Mouse (Mus musculus) thymus, adult 2 months (tissue): ENCODE measurements around the gene Gabrg3. TPM values are rescaled to one million over a fixed set of nuclear protein-coding genes. Genes with fewer than 3 reads are reported as not detected.

Experiments
- DNase-seq: peaks from one replicate; pipeline ENCODE4 v3.0.0; 2021
- H3K27ac ChIP-seq: fragments of 200-500 bp; 2 replicates; pipeline ENCODE4 v1.5.1; 2012; ENCODE audit warnings: low read length, control low read depth; ENCODE audit not compliant: control insufficient read depth, insufficient read depth
- H3K27me3 ChIP-seq: fragments of 200-500 bp; 2 replicates; pipeline ENCODE4 v1.6.1; 2012; ENCODE audit warnings: mild to moderate bottlenecking, low read length, moderate library complexity, mixed read lengths; ENCODE audit not compliant: control insufficient read depth, insufficient read depth
- H3K36me3 ChIP-seq: fragments of 200-500 bp; 2 replicates; pipeline ENCODE4 v1.6.1; 2012; ENCODE audit warnings: mild to moderate bottlenecking, low read length, moderate library complexity; ENCODE audit not compliant: control insufficient read depth, insufficient read depth
- H3K4me1 ChIP-seq: fragments of 200-500 bp; replicated peaks from 2 replicates; pipeline ENCODE4 v1.6.1; 2012; ENCODE audit warnings: low read length; ENCODE audit not compliant: control insufficient read depth, insufficient read depth
- H3K4me3 ChIP-seq: fragments of 200-500 bp; 2 replicates; pipeline ENCODE4 v1.5.1; 2012; ENCODE audit warnings: mild to moderate bottlenecking, low read length, control low read depth, moderate library complexity; ENCODE audit not compliant: control insufficient read depth, insufficient read depth
- CTCF ChIP-seq: fragments of 200-500 bp; IDR thresholded peaks from 2 replicates; pipeline ENCODE4 v1.5.1; 2012; ENCODE audit warnings: mild to moderate bottlenecking, control low read depth, low read length, moderate library complexity, borderline replicate concordance; ENCODE audit not compliant: control insufficient read depth, poor library complexity, insufficient read depth; ENCODE audit errors: extremely low read depth
- POLR2A ChIP-seq: fragments of 200-500 bp; IDR thresholded peaks from 2 replicates; pipeline ENCODE4 v1.6.1; 2012; ENCODE audit warnings: mild to moderate bottlenecking, low read length, control low read depth, moderate library complexity; ENCODE audit not compliant: control insufficient read depth, poor library complexity, insufficient read depth; ENCODE audit errors: extremely low read depth
- WGBS: fragments of 180-500 bp; shearing (Covaris S2); methylation state at CpG from one replicate; pipeline ENCODE4 v1.1.7; 2018; 5-methylcytosine and 5-hydroxymethylcytosine counted together
- polyA plus RNA-seq: library from polyadenylated mRNA; depleted of rRNA; stranded (reverse); fragments of >200 nt; gene quantifications from 2 replicates; pipeline ENCODE4 v1.2.3, GENCODE M21; 2012

Gabrg3 gene
- polyA plus RNA-seq, 1 experiment, result 0.15 TPM

DNA sequence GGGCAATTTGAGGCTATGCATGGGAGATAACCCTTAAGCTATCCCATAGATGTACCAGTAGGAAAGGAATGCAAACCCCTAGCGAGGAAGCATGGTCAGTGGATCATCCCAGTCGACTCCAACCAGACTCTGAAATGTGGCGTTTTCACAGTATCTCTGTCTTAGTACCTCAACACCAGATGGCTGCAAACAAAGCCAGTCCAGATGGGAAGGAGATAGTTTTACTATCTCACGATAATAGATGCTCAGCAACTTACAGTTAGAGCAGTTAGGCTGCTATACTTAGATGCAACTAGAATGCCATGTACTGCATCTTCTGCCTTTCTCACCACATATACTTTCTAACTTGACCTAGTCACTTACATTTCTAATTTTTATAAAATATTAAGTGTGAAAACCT lies 56.7 kb downstream of the Gabrg3 start:
- no peak overlapping the region for H3K27ac ChIP-seq
- WGBS, result 93% methylated on average over 4 of the region's 4 CpGs
- TF ChIP-seq CTCF, result no peak
- no peak for TF ChIP-seq POLR2A

DNA sequence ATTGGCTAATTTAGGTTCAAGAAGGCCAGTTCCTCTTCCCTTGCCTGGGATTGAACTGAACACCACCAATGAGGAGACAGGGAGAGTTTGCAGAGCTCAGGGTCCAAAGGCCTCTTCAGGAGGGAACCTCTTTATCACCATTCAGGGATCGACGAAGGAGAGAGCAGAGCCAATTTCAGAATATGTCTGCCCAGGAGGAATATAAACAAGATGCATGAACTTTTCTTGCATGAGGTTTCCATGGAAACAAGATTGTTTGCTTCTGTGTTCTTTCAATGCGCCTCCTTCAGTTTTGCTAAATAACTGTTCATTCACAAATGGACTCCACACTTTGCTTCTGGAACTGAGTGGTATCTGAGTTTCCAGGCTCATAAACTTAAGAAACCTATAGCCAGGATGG lies 62.5 kb downstream of the Gabrg3 start:
- H3K4me3 ChIP-seq, result no peak overlapping the region
- no peak overlapping the region for H3K27ac ChIP-seq
- H3K36me3 ChIP-seq, result no peaks in the 10 kb centered on the region
- no peak for DNase-seq
- TF ChIP-seq POLR2A, result no peak
- no peak for TF ChIP-seq CTCF
- no peaks in the 10 kb centered on the region for H3K4me1 ChIP-seq
- H3K27me3 ChIP-seq, result no peaks in the 10 kb centered on the region
- WGBS, result 97% methylated on average over 3 of the region's 3 CpGs

More for the DNA sequence above, 56.7 kb downstream of the Gabrg3 start:
- Histone ChIP-seq H3K4me1 (no peaks in the 10 kb centered on the region), H3K27me3 (no peaks in the 10 kb centered on the region), H3K4me3 (no peak overlapping the region), H3K36me3 (no peaks in the 10 kb centered on the region)
- DNase-seq, result no peak

DNA sequence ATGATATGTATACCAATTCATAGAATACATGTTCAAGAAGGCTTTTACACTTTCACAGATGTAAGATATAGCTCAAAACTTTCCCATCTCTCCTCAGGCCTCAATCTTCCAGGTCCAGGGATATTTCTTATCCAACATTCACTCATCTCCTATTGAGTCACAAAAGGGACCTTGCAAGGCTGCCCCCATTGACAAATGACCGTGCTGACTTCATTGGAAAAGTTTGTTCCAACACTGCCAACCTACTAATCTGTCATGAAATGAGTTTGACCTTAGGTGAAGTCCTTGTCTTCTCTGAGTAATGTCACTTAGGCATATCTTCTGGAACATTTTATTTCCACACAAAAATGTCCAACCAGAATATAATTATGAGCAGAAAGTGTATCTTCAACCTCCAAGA lies 64.9 kb downstream of the Gabrg3 start:
- TF ChIP-seq POLR2A, result no peak
- no peak for TF ChIP-seq CTCF
- Histone ChIP-seq H3K27ac (no peak overlapping the region), H3K27me3 (no peaks in the 10 kb centered on the region), H3K4me1 (no peaks in the 10 kb centered on the region), H3K36me3 (no peaks in the 10 kb centered on the region), H3K4me3 (no peak overlapping the region)
- no peak for DNase-seq
- WGBS, result 79% methylated on average over 1 of the region's 1 CpGs

DNA sequence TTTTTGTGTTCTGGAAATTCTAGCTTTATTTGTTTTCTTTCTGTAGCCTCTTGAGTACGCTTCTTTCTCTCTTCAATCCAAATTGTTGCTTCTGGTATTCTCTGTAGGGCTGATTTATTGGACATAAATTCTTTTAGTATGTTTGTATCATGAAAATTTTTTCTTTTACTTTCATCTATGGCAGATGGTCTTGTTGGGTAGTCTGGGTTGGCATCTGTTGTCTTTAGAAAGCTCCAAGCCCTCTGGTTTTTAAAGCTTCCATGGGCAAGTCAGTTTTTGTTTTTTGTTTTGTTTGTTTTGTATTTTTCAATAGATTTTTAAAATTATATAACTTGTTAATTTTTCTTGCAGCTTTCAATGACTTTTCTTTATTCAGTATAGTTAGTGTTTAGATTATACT lies 72.0 kb downstream of the Gabrg3 start:
- H3K4me3 ChIP-seq, result no peak overlapping the region
- WGBS, result 78% methylated on average over 1 of the region's 1 CpGs

DNA sequence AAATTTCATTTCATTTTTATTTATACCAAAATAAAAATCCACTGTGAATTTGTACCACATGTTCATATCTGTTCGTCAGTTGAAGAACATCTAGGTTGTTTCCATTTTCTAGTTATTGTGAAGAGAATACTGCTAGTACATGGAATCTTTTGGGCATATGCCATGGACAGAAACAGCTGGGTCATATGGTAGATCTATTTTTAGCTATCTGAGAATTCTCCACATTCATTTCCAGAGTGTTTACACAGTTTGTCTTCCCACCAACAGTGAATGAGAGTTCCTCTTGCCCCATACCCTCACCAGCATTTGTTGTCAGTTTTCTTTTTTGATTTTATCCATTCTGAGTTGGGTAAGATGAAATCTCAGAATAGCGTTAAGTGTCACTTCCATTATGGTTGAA lies 75.0 kb downstream of the Gabrg3 start:
- DNase-seq, result no peak
- TF ChIP-seq CTCF, result no peak
- Histone ChIP-seq H3K27me3 (no peaks in the 10 kb centered on the region), H3K36me3 (no peaks in the 10 kb centered on the region), H3K4me3 (no peak overlapping the region), H3K4me1 (no peaks in the 10 kb centered on the region), H3K27ac (no peak overlapping the region)
- WGBS, result 90% methylated on average over 2 of the region's 2 CpGs

More for the DNA sequence above, 72.0 kb downstream of the Gabrg3 start:
- DNase-seq, result no peak
- Histone ChIP-seq H3K36me3 (no peaks in the 10 kb centered on the region), H3K27me3 (no peaks in the 10 kb centered on the region), H3K27ac (no peak overlapping the region), H3K4me1 (no peaks in the 10 kb centered on the region)
- TF ChIP-seq POLR2A (no peak), CTCF (no peak)

DNA sequence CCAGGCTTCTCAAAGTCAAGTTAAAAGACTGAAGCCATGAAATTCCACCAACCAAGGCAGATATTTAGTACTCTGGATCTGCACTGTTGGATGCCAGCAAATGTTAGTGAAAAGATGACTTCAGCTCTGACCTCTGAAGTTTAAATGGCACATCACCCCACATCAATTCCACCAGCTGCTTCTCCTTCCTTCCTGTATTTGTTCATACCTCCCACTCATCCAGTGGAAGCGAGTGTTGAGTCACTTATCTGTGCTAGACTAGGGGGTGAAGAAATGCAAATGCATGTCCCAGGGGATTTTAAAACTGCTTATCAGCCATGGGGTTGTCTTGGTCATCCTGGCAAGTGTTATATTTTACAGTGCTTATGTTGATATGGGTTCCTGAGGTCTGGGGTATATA lies 79.7 kb downstream of the Gabrg3 start:
- H3K4me3 ChIP-seq, result no peak overlapping the region
- no peaks in the 10 kb centered on the region for H3K36me3 ChIP-seq
- TF ChIP-seq POLR2A (no peak), CTCF (no peak)
- WGBS, result 40% methylated on average over 1 of the region's 1 CpGs
- H3K27me3 ChIP-seq, result no peaks in the 10 kb centered on the region
- no peak for DNase-seq
- H3K27ac ChIP-seq, result no peak overlapping the region
- H3K4me1 ChIP-seq, result no peaks in the 10 kb centered on the region

DNA sequence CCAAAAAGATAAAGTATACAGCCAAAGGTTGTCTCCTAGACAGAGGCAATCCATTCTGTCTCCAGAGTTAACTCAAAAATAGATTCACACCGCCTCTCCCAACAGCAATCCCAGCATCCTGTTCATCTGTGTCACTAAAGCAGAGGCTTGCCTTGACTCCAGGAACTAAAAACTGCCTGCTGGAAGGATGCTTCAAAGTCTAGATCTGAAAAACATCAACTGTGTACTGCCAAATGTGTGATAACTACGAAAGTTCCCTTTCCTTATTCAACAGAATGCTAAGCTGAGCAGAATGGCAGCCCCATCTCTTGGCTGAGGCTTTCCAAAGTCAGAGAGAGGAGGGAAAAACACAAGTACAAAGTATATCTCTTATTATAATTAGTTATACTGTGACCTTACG lies 90.3 kb downstream of the Gabrg3 start:
- 74% methylated on average over 3 of the region's 3 CpGs for WGBS
- TF ChIP-seq CTCF (no peak), POLR2A (no peak)
- no peak for DNase-seq
- H3K27ac ChIP-seq, result no peak overlapping the region
- no peaks in the 10 kb centered on the region for H3K27me3 ChIP-seq
- no peak overlapping the region for H3K4me3 ChIP-seq
- no peaks in the 10 kb centered on the region for H3K4me1 ChIP-seq
- H3K36me3 ChIP-seq, result no peaks in the 10 kb centered on the region
